Mouse (Mus musculus) G1E-ER4 (cell line): ENCODE results near the gene Vmn1r230. TPM values are rescaled to one million over a fixed set of nuclear protein-coding genes. Genes with fewer than 3 reads are reported as not detected.

ENCODE experiments used
- GATA1 ChIP-seq: IDR thresholded peaks from one replicate; pipeline ENCODE4 v1.8.0; 2012; ENCODE audit warnings: low read length, inconsistent platforms
- polyA plus RNA-seq: library from polyadenylated mRNA; stranded (reverse); fragments of >175 nt; gene quantifications from 2 replicates; pipeline ENCODE4 v1.2.3, GENCODE M21; 2012

Vmn1r230 gene
- polyA plus RNA-seq = not detected in 2 replicates

GRCm38 (mm10) chr17:20840144-20840543 lies at the start of gene Vmn1r230:
Gene Vmn1r230, plus strand, starts transcription at chr17:20840444.
- no peak for TF ChIP-seq GATA1

GRCm38 (mm10) chr17:20811255-20811654 lies 29.0 kb upstream of the Vmn1r230 start, which contains the start of gene Vmn1r229:
Gene Vmn1r229, plus strand, starts transcription at chr17:20811555.
- no peak for TF ChIP-seq GATA1

Other genes starting within 250 kb of the Vmn1r230 start
- not detected in 2 replicates for gene Vmn2r110, start 244.0 kb upstream of the Vmn1r230 start, polyA plus RNA-seq
- not detected in 2 replicates for gene Fpr-rs3, start 215.6 kb upstream of the Vmn1r230 start, polyA plus RNA-seq
- gene Vmn1r226, start 157.6 kb upstream of the Vmn1r230 start, polyA plus RNA-seq = not detected in 2 replicates
- not detected in 2 replicates for gene Vmn1r227, start 110.6 kb upstream of the Vmn1r230 start, polyA plus RNA-seq
- not detected in 2 replicates for gene Vmn1r228, start 54.3 kb upstream of the Vmn1r230 start, polyA plus RNA-seq
- not detected in 2 replicates for gene Vmn1r229, start 28.9 kb upstream of the Vmn1r230 start, polyA plus RNA-seq
- gene Vmn1r231, start 64.6 kb downstream of the Vmn1r230 start, polyA plus RNA-seq = not detected in 2 replicates
- gene Vmn1r232, start 79.3 kb downstream of the Vmn1r230 start, polyA plus RNA-seq = not detected in 2 replicates
- gene Ppp2r1a, start 104.9 kb downstream of the Vmn1r230 start, polyA plus RNA-seq = 52.6 and 246 TPM in 2 replicates
- not detected in 2 replicates for gene Vmn1r233, start 156.0 kb downstream of the Vmn1r230 start, polyA plus RNA-seq
- gene Zfp160, start 168.5 kb downstream of the Vmn1r230 start, polyA plus RNA-seq = 0.78 and 0.97 TPM in 2 replicates